Mouse (Mus musculus) embryonic facial prominence, embryonic 11.5 days (tissue): Measurements from ENCODE around the gene Prr23a3. TPM values are rescaled to one million over a fixed set of nuclear protein-coding genes. Genes with fewer than 3 reads are reported as not detected.
A peak's percentile ranks its signal among the peaks of the same experiment; 100 is the strongest.

Experiments used
- ATAC-seq: fragments of 200-750 bp; cut with Nextera tagmentation; replicated peaks from 2 replicates; pipeline ENCODE4 v1.8.0; 2017; ENCODE audit warnings: low read depth; ENCODE audit not compliant: insufficient number of reproducible peaks, low FRiP score, low TSS enrichment
- DNase-seq: peaks from one replicate; pipeline ENCODE4 v3.0.0-alpha.2; 2015; ENCODE audit warnings: low spot score
- H3K27ac ChIP-seq: fragments of 300-500 bp; sonication (generic); replicated peaks from 2 replicates; pipeline ENCODE4 v1.5.1; 2014; ENCODE audit warnings: mild to moderate bottlenecking, low read depth, low read length, control low read depth
- H3K27me3 ChIP-seq: fragments of 300-500 bp; sonication (generic); 2 replicates; pipeline ENCODE4 v1.6.1; 2014; ENCODE audit warnings: mild to moderate bottlenecking, low read length, moderate library complexity, mixed read lengths; ENCODE audit not compliant: control insufficient read depth, insufficient read depth
- H3K36me3 ChIP-seq: fragments of 300-500 bp; sonication (generic); replicated peaks from 2 replicates; pipeline ENCODE4 v1.6.1; 2014; ENCODE audit warnings: low read depth, mild to moderate bottlenecking, low read length, moderate library complexity, mixed read lengths; ENCODE audit not compliant: control insufficient read depth, insufficient read depth
- H3K4me1 ChIP-seq: fragments of 300-500 bp; sonication (generic); 2 replicates; pipeline ENCODE4 v1.6.1; 2014; ENCODE audit warnings: low read length, mixed read lengths; ENCODE audit not compliant: control insufficient read depth, insufficient read depth
- H3K4me2 ChIP-seq: fragments of 300-500 bp; sonication (generic); 2 replicates; pipeline ENCODE4 v1.6.1; 2014; ENCODE audit warnings: low read depth, mild to moderate bottlenecking, control low read depth, low read length, moderate library complexity
- H3K4me3 ChIP-seq: fragments of 300-500 bp; sonication (generic); 2 replicates; pipeline ENCODE4 v1.5.1; 2014; ENCODE audit warnings: low read depth, low read length, control low read depth
- H3K9ac ChIP-seq: fragments of 300-500 bp; sonication (generic); replicated peaks from 2 replicates; pipeline ENCODE4 v1.6.1; 2014; ENCODE audit warnings: mild to moderate bottlenecking, control low read depth, low read length
- H3K9me3 ChIP-seq: fragments of 300-500 bp; sonication (generic); replicated peaks from 2 replicates; pipeline ENCODE4 v1.6.1; 2016; ENCODE audit warnings: mild to moderate bottlenecking, low read length, inconsistent platforms, mixed read lengths; ENCODE audit not compliant: control insufficient read depth
- WGBS: fragments of 180-500 bp; shearing (Covaris S2); extraction: QIAGEN DNeasy Blood & Tissue Kit; methylation state at CpG from one replicate; pipeline ENCODE4 v1.1.7; 2014; 5-methylcytosine and 5-hydroxymethylcytosine counted together
- polyA plus RNA-seq: library from polyadenylated mRNA; unstranded; fragments of >200 nt; fragmentation: Nextera tagmentation; extraction: Ambion mirVana; gene quantifications from 2 replicates; pipeline ENCODE4 v1.2.1, GENCODE M21; 2014

Prr23a3 gene
- polyA plus RNA-seq, 1 experiment from 2014 or later, result not detected

GRCm38 (mm10) chr9:98829508-98829907, 35.1 kb upstream of the Prr23a3 start:
- 25% methylated on average over 5 of the region's 5 CpGs for WGBS
- no peaks in the 10 kb centered on the region for H3K36me3 ChIP-seq
- DNase-seq (peak; percentile 71), ATAC-seq (peak; percentile 78)
- no peak overlapping the region for H3K4me3 ChIP-seq
- H3K4me1 ChIP-seq, result no peaks in the 10 kb centered on the region
- H3K27ac ChIP-seq, result no peak overlapping the region
- no peaks in the 10 kb centered on the region for H3K9me3 ChIP-seq
- no peak overlapping the region for H3K4me2 ChIP-seq
- no peak overlapping the region for H3K9ac ChIP-seq
- H3K27me3 ChIP-seq, result no peaks in the 10 kb centered on the region

- DNase-seq, result no peak
- H3K4me3 ChIP-seq, result no peak overlapping the region
- H3K27me3 ChIP-seq, result no peaks in the 10 kb centered on the region
- H3K9ac ChIP-seq, result no peak overlapping the region
- WGBS, result 86% methylated on average over 7 of the region's 7 CpGs
- no peaks in the 10 kb centered on the region for H3K4me1 ChIP-seq
- 0 out of 2 replicates have a peak, but pooled peaks cover 2% of the 10 kb centered on the region for H3K9me3 ChIP-seq
- H3K4me2 ChIP-seq, result no peak overlapping the region
- no peaks in the 10 kb centered on the region for H3K36me3 ChIP-seq
- H3K27ac ChIP-seq, result no peak overlapping the region
- no peak for ATAC-seq
Measured at GRCm38 (mm10) chr9:98837537-98838074, 27.0 kb upstream of the Prr23a3 start.

DNA sequence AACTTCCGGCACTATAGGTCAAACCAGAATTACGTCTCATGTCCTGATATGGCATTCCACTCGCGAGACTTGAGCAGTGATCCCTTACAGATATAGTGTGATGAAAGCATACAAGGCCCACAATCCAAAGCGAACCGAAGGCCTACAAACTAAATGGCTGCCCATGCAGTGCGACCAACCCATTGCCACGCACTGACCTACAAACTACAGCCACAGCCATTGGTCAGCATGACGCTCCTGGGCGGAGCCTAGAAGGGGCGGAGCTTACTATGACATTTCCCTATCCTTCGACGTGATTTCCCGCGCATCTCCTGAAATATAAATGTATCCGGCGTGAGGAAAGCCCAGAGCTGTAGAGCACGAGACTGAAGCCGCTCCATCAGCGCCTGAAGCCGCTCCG, 22.4 kb upstream of the Prr23a3 start, which contains the start of gene Prr23a1:
Gene Prr23a1 (plus strand): TSS at position 387 of the 400 bp plus-strand sequence.
- Histone ChIP-seq H3K4me1 (no peaks in the 10 kb centered on the region), H3K4me2 (peak within 1 kb of the TSS; percentile 16), H3K9ac (no peak within 1 kb of the TSS), H3K27me3 (no peaks in the 10 kb centered on the region), H3K36me3 (no peaks in the 10 kb centered on the region), H3K9me3 (0 out of 2 replicates have a peak, but pooled peaks cover 2% of the 10 kb centered on the region), H3K4me3 (no peak within 1 kb of the TSS), H3K27ac (no peak within 1 kb of the TSS)
- ATAC-seq, result no peak
- 59% methylated on average over 22 of the region's 22 CpGs for WGBS
- no peak for DNase-seq

- WGBS, result 74% methylated on average over 18 of the region's 18 CpGs
- Histone ChIP-seq H3K27me3 (no peaks in the 10 kb centered on the region), H3K4me3 (no peak within 1 kb of the TSS), H3K9ac (no peak within 1 kb of the TSS), H3K4me2 (no peak within 1 kb of the TSS), H3K9me3 (no peaks in the 10 kb centered on the region), H3K36me3 (no peaks in the 10 kb centered on the region), H3K4me1 (no peaks in the 10 kb centered on the region), H3K27ac (no peak within 1 kb of the TSS)
- ATAC-seq, result no peak
- no peak for DNase-seq
Measured at GRCm38 (mm10) chr9:98856210-98856609, 8.4 kb upstream of the Prr23a3 start, which contains the start of gene Prr23a2. TSS of gene Prr23a2 (plus strand) at chr9:98856494.

DNA sequence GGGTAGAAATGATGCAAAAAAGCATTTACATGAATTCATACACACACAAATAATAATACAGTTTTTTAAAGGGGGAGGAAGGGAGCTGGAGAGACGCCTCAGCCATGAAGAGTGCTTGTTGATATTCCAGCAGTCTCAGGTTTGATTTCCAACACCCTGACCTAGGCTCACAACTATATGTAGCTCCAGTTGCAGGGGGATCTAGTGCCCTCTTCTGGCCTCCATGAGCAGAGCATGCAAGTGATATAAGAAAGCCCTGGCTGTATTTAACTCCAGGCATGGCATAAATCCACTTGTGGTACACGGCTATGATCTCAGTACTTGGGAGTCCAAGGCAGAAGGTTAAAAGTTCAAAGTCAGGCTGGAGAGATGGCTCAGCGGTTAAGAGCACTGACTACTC, 1.1 kb upstream of the Prr23a3 start:
- H3K4me2 ChIP-seq, result no peak overlapping the region
- 63% methylated on average over 3 of the region's 3 CpGs for WGBS
- ATAC-seq, result no peak

GRCm38 (mm10) chr9:98901486-98901885, 36.9 kb downstream of the Prr23a3 start:
- 74% methylated on average over 1 of the region's 1 CpGs for WGBS

More for the DNA sequence above, 1.1 kb upstream of the Prr23a3 start:
- H3K9ac ChIP-seq, result no peak overlapping the region
- DNase-seq, result peak; percentile 17
- H3K36me3 ChIP-seq, result no peaks in the 10 kb centered on the region
- H3K27ac ChIP-seq, result no peak overlapping the region
- H3K4me1 ChIP-seq, result no peaks in the 10 kb centered on the region
- no peaks in the 10 kb centered on the region for H3K9me3 ChIP-seq
- H3K4me3 ChIP-seq, result no peak overlapping the region
- H3K27me3 ChIP-seq, result no peaks in the 10 kb centered on the region

GRCm38 (mm10) chr9:98902819-98903218, 38.3 kb downstream of the Prr23a3 start, which contains the start of gene 7420426K07Rik:
TSS of gene 7420426K07Rik (plus strand) at chr9:98903119.
- Histone ChIP-seq H3K36me3 (no peaks in the 10 kb centered on the region), H3K9ac (no peak within 1 kb of the TSS), H3K4me3 (no peak within 1 kb of the TSS), H3K27me3 (no peaks in the 10 kb centered on the region), H3K4me2 (no peak within 1 kb of the TSS), H3K9me3 (no peaks in the 10 kb centered on the region), H3K27ac (no peak within 1 kb of the TSS), H3K4me1 (no peaks in the 10 kb centered on the region)
- ATAC-seq, result no peak
- WGBS, result 82% methylated on average over 2 of the region's 2 CpGs
- DNase-seq, result no peak

More at GRCm38 (mm10) chr9:98901486-98901885, 36.9 kb downstream of the Prr23a3 start:
- Histone ChIP-seq H3K27ac (no peak overlapping the region), H3K4me2 (no peak overlapping the region), H3K4me3 (no peak overlapping the region), H3K4me1 (no peaks in the 10 kb centered on the region), H3K9ac (no peak overlapping the region), H3K36me3 (no peaks in the 10 kb centered on the region), H3K27me3 (no peaks in the 10 kb centered on the region), H3K9me3 (peaks cover 3% of the 10 kb centered on the region; the same call in 1 of the 2 replicates)
- DNase-seq (no peak), ATAC-seq (no peak)
